Mouse (Mus musculus) splenic B cell, adult 2 months (primary cell): Measurements from ENCODE around the gene Tmem123.

Source experiments
- DNase-seq: peaks from one replicate; pipeline ENCODE4 v3.0.0-alpha.2; 2011; ENCODE audit warnings: low read depth, low spot score
- H3K27me3 ChIP-seq: 2 replicates; pipeline ENCODE4 v1.6.1; 2012; ENCODE audit warnings: mild to moderate bottlenecking, low read length, moderate library complexity, mixed read lengths; ENCODE audit not compliant: control insufficient read depth, poor library complexity, insufficient read depth, severe bottlenecking
- H3K36me3 ChIP-seq: 2 replicates; pipeline ENCODE4 v1.6.1; 2012; ENCODE audit warnings: mild to moderate bottlenecking, low read length, moderate library complexity, mixed read lengths; ENCODE audit not compliant: control insufficient read depth, poor library complexity, insufficient read depth, severe bottlenecking

Tmem123 gene

GRCm38 (mm10) chr9:7784615-7785012 is 20.8 kb downstream of the Tmem123 start:
- H3K27me3 ChIP-seq, result no peaks in the 10 kb centered on the region
- peaks cover 17% of the 10 kb centered on the region for H3K36me3 ChIP-seq
- DNase-seq, result no peak

GRCm38 (mm10) chr9:7785396-7785795 is 21.6 kb downstream of the Tmem123 start:
- Histone ChIP-seq H3K27me3 (no peaks in the 10 kb centered on the region), H3K36me3 (peaks cover 17% of the 10 kb centered on the region)
- DNase-seq, result no peak

GRCm38 (mm10) chr9:7786086-7786485 is 22.2 kb downstream of the Tmem123 start:
- Histone ChIP-seq H3K36me3 (peaks cover 20% of the 10 kb centered on the region), H3K27me3 (no peaks in the 10 kb centered on the region)
- DNase-seq, result no peak

- no peak for DNase-seq
- Histone ChIP-seq H3K27me3 (no peaks in the 10 kb centered on the region), H3K36me3 (peaks cover 24% of the 10 kb centered on the region; the same call in 1 of the 2 replicates)
Measured at GRCm38 (mm10) chr9:7788411-7788810, 24.6 kb downstream of the Tmem123 start.

- Histone ChIP-seq H3K27me3 (no peaks in the 10 kb centered on the region), H3K36me3 (peaks cover 24% of the 10 kb centered on the region; the same call in 1 of the 2 replicates)
- no peak for DNase-seq
Measured at GRCm38 (mm10) chr9:7789764-7790575, 26.1 kb downstream of the Tmem123 start.

GRCm38 (mm10) chr9:7790580-7791084 is 26.8 kb downstream of the Tmem123 start:
- no peak for DNase-seq
- Histone ChIP-seq H3K36me3 (peaks cover 20% of the 10 kb centered on the region; the same call in 1 of the 2 replicates), H3K27me3 (no peaks in the 10 kb centered on the region)

- H3K36me3 ChIP-seq, result peaks cover 19% of the 10 kb centered on the region; the same call in 1 of the 2 replicates
- DNase-seq, result no peak
- H3K27me3 ChIP-seq, result no peaks in the 10 kb centered on the region
Measured at GRCm38 (mm10) chr9:7793561-7793960, 29.7 kb downstream of the Tmem123 start.

GRCm38 (mm10) chr9:7795581-7795980 is 31.7 kb downstream of the Tmem123 start:
- no peak for DNase-seq
- Histone ChIP-seq H3K27me3 (no peaks in the 10 kb centered on the region), H3K36me3 (peaks cover 19% of the 10 kb centered on the region; the same call in 1 of the 2 replicates)

GRCm38 (mm10) chr9:7796129-7796864 is 32.5 kb downstream of the Tmem123 start:
- H3K36me3 ChIP-seq, result peaks cover 15% of the 10 kb centered on the region; the same call in 1 of the 2 replicates
- no peak for DNase-seq
- no peaks in the 10 kb centered on the region for H3K27me3 ChIP-seq

GRCm38 (mm10) chr9:7797542-7797941 is 33.7 kb downstream of the Tmem123 start:
- no peaks in the 10 kb centered on the region for H3K27me3 ChIP-seq
- DNase-seq, result no peak
- H3K36me3 ChIP-seq, result peaks cover 10% of the 10 kb centered on the region; the same call in 1 of the 2 replicates

- Histone ChIP-seq H3K36me3 (peaks cover 3% of the 10 kb centered on the region; the same call in 1 of the 2 replicates), H3K27me3 (no peaks in the 10 kb centered on the region)
- no peak for DNase-seq
Measured at GRCm38 (mm10) chr9:7798555-7798954, 34.7 kb downstream of the Tmem123 start.

GRCm38 (mm10) chr9:7805101-7805506 is 41.3 kb downstream of the Tmem123 start:
- no peak for DNase-seq
- Histone ChIP-seq H3K36me3 (no peaks in the 10 kb centered on the region), H3K27me3 (no peaks in the 10 kb centered on the region)

- H3K27me3 ChIP-seq, result no peaks in the 10 kb centered on the region
- DNase-seq, result peak; percentile 38
- H3K36me3 ChIP-seq, result peaks cover 9% of the 10 kb centered on the region
Measured at GRCm38 (mm10) chr9:7822758-7823157, 58.9 kb downstream of the Tmem123 start.

GRCm38 (mm10) chr9:7824916-7825315 is 61.1 kb downstream of the Tmem123 start:
- DNase-seq, result no peak
- H3K36me3 ChIP-seq, result peaks cover 3% of the 10 kb centered on the region; the same call in 1 of the 2 replicates

GRCm38 (mm10) chr9:7828706-7829105 is 64.9 kb downstream of the Tmem123 start:
- H3K27me3 ChIP-seq, result no peaks in the 10 kb centered on the region
- H3K36me3 ChIP-seq, result no peaks in the 10 kb centered on the region; the same call in 1 of the 2 replicates
- no peak for DNase-seq

More at GRCm38 (mm10) chr9:7824916-7825315, 61.1 kb downstream of the Tmem123 start:
- H3K27me3 ChIP-seq, result no peaks in the 10 kb centered on the region
